Mouse (Mus musculus) stomach, embryonic 16.5 days (tissue): ENCODE measurements around the gene Sdr9c7. TPM values are rescaled to one million over a fixed set of nuclear protein-coding genes. Genes with fewer than 3 reads are reported as not detected.
"Not testable (repeated sequence)": the region's sequence is repeated elsewhere in the genome, so short reads cannot be mapped to it uniquely, and the experiment has no call there.

ENCODE experiments used
- ATAC-seq: fragments of 200-750 bp; cut with Nextera tagmentation; 2 replicates; pipeline ENCODE4 v1.8.0; 2017; ENCODE audit warnings: moderate number of reproducible peaks, moderate TSS enrichment; ENCODE audit not compliant: insufficient read depth, low FRiP score
- H3K27ac ChIP-seq: fragments of 300-500 bp; sonication (generic); 2 replicates; pipeline ENCODE4 v1.5.1; 2014; ENCODE audit warnings: low read length
- H3K27me3 ChIP-seq: fragments of 300-500 bp; sonication (generic); 2 replicates; pipeline ENCODE4 v1.6.1; 2014; ENCODE audit warnings: low read length, control low read depth, mixed read lengths; ENCODE audit not compliant: control insufficient read depth, insufficient read depth
- H3K36me3 ChIP-seq: fragments of 300-500 bp; sonication (generic); 2 replicates; pipeline ENCODE4 v1.6.1; 2014; ENCODE audit warnings: low read length; ENCODE audit not compliant: control insufficient read depth, insufficient read depth
- H3K4me1 ChIP-seq: fragments of 300-500 bp; sonication (generic); 2 replicates; pipeline ENCODE4 v1.6.1; 2014; ENCODE audit warnings: low read length, control low read depth, mixed read lengths; ENCODE audit not compliant: control insufficient read depth, insufficient read depth
- H3K4me2 ChIP-seq: fragments of 300-500 bp; sonication (generic); 2 replicates; pipeline ENCODE4 v1.6.1; 2014; ENCODE audit warnings: low read depth, low read length, mixed read lengths
- H3K4me3 ChIP-seq: fragments of 300-500 bp; sonication (generic); replicated peaks from 2 replicates; pipeline ENCODE4 v1.5.1; 2014; ENCODE audit warnings: mild to moderate bottlenecking, low read length
- H3K9ac ChIP-seq: fragments of 300-500 bp; sonication (generic); 2 replicates; pipeline ENCODE4 v1.6.1; 2014; ENCODE audit warnings: low read length
- H3K9me3 ChIP-seq: fragments of 300-500 bp; sonication (generic); replicated peaks from 2 replicates; pipeline ENCODE4 v1.6.1; 2016; ENCODE audit warnings: low read length, control low read depth; ENCODE audit not compliant: control insufficient read depth
- WGBS: fragments of 180-500 bp; shearing (Covaris S2); extraction: QIAGEN DNeasy Blood & Tissue Kit; methylation state at CpG from one replicate; pipeline ENCODE4 v1.1.7; 2014; 5-methylcytosine and 5-hydroxymethylcytosine counted together
- polyA plus RNA-seq: library from polyadenylated mRNA; unstranded; fragments of >200 nt; fragmentation: Nextera tagmentation; extraction: Ambion mirVana; gene quantifications from 2 replicates; pipeline ENCODE4 v1.2.1, GENCODE M21; 2015

Gene Sdr9c7
- polyA plus RNA-seq, 1 experiment from 2014 or later, result 4.4 TPM

DNA sequence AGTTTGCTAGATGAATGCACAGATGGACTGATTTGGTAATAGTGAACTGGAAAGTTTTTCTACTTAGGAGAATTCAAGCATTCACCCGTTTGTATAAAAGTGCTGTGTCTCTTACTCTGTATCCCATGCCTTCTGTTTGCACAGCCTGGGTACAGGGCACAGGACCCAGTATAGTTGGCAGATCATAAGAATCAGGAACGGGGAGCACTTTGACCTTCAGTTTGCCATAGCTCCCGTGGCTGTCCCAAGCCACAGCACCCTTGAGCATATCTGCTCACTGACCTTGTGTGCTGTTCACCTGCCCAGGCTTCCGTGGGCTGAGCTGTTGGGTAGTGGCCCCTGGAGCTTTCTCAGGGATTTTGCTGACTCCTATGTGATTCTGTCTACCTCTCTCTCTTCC lies 3.4 kb downstream of the Sdr9c7 start:
- Histone ChIP-seq H3K9ac (no peak overlapping the region), H3K4me1 (peaks cover 3% of the 10 kb centered on the region; the same call in 1 of the 2 replicates), H3K27me3 (no peaks in the 10 kb centered on the region), H3K36me3 (no peaks in the 10 kb centered on the region), H3K4me2 (no peak overlapping the region), H3K4me3 (no peak overlapping the region), H3K9me3 (no peaks in the 10 kb centered on the region), H3K27ac (no peak overlapping the region)
- WGBS, result 75% methylated on average over 4 of the region's 4 CpGs
- 0 out of 2 replicates have a peak, but pooled peaks have one; percentile 19 for ATAC-seq

- Histone ChIP-seq H3K9me3 (no peaks in the 10 kb centered on the region), H3K4me1 (peaks cover 3% of the 10 kb centered on the region; the same call in 1 of the 2 replicates), H3K27ac (no peak overlapping the region), H3K4me3 (no peak overlapping the region), H3K36me3 (no peaks in the 10 kb centered on the region), H3K27me3 (no peaks in the 10 kb centered on the region), H3K4me2 (no peak overlapping the region), H3K9ac (no peak overlapping the region)
- 52% methylated on average over 1 of the region's 1 CpGs for WGBS
- no peak for ATAC-seq
Measured at GRCm38 (mm10) chr10:127903116-127903515, 4.8 kb downstream of the Sdr9c7 start.

GRCm38 (mm10) chr10:127904718-127905446 lies 6.6 kb downstream of the Sdr9c7 start:
- Histone ChIP-seq H3K36me3 (no peaks in the 10 kb centered on the region), H3K27me3 (no peaks in the 10 kb centered on the region), H3K4me1 (peaks cover 3% of the 10 kb centered on the region; the same call in 1 of the 2 replicates), H3K9me3 (no peaks in the 10 kb centered on the region), H3K4me3 (no peak overlapping the region), H3K9ac (no peak overlapping the region), H3K4me2 (no peak overlapping the region), H3K27ac (peak overlapping the region; percentile 80)
- peak; percentile 74 for ATAC-seq
- WGBS, result 54% methylated on average over 7 of the region's 7 CpGs

DNA sequence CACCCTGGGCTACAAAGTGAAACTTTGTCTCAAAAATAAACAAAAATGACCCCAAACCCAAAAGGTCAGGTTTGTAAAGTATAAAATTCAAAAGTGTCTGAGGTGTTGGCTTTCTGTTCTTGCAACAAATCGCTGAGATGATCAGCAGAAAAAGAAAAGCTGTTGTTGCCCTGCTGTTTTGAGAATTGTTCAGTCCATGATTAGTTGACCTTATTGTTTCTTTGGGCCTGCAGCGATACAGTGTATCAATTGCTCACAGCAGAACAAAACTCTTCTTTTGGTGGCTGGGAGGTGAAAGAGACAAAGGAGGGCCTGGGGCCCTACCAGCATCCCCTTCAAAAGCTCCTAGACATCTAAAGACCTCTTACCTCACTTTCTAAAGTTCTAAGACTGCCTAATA lies 7.8 kb downstream of the Sdr9c7 start:
- Histone ChIP-seq H3K36me3 (no peaks in the 10 kb centered on the region), H3K27ac (no peak overlapping the region), H3K9ac (no peak overlapping the region), H3K4me1 (peaks cover 3% of the 10 kb centered on the region; the same call in 1 of the 2 replicates), H3K4me3 (no peak overlapping the region), H3K4me2 (no peak overlapping the region), H3K27me3 (no peaks in the 10 kb centered on the region), H3K9me3 (no peaks in the 10 kb centered on the region)
- WGBS, result 71% methylated on average over 2 of the region's 2 CpGs
- ATAC-seq, result no peak

- H3K4me1 ChIP-seq, result peaks cover 3% of the 10 kb centered on the region; the same call in 1 of the 2 replicates
- no peak overlapping the region for H3K27ac ChIP-seq
- no peaks in the 10 kb centered on the region for H3K36me3 ChIP-seq
- ATAC-seq, result no peak
- H3K27me3 ChIP-seq, result no peaks in the 10 kb centered on the region
- no peak overlapping the region for H3K4me2 ChIP-seq
- H3K9me3 ChIP-seq, result no peaks in the 10 kb centered on the region
- no peak overlapping the region for H3K9ac ChIP-seq
- H3K4me3 ChIP-seq, result no peak overlapping the region
Measured at GRCm38 (mm10) chr10:127907386-127907951, 9.2 kb downstream of the Sdr9c7 start.

DNA sequence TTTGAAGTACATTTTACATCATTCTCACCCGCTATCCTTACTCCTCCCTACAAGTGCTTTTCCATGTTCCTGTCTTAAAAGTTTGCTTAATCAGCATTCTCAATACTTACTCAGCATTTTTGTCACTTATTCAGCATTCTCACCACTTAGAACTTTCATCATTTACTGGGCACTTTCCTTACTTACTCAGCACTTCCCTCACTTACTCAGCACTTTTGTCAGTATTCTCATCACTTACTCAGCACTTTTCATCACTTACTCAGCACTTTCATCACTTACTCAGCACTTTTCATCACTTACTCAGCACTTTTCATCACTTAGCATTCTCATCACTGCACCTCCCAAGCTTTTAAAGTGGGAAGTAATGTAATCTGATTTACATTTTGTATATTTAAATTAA lies 17.3 kb downstream of the Sdr9c7 start:
- H3K9ac ChIP-seq, result no peak overlapping the region
- H3K4me1 ChIP-seq, result no peaks in the 10 kb centered on the region
- H3K27me3 ChIP-seq, result no peaks in the 10 kb centered on the region
- no peak overlapping the region for H3K4me2 ChIP-seq
- H3K27ac ChIP-seq, result no peak overlapping the region
- no peaks in the 10 kb centered on the region for H3K36me3 ChIP-seq
- 84% methylated on average over 1 of the region's 1 CpGs for WGBS
- ATAC-seq, result no peak
- H3K4me3 ChIP-seq, result no peak overlapping the region
- H3K9me3 ChIP-seq, result no peaks in the 10 kb centered on the region

DNA sequence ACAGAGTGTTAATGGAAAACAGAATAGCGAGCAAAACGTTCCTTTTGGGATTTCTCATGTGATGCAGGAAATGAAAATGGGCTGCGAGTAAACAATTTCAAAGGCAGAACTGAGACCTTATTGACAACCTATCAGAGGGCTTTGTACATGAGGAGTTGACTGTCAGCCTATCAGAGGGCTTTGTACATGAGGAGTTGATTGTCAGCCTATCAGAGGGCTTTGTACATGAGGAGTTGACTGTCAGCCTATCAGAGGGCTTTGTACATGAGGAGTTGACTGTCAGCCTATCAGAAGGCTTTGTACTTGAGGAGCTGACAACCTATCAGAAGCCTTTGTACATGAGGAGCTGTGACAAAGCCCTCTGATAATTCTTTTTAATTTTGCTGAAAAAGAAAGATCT lies 18.9 kb downstream of the Sdr9c7 start:
- H3K27ac ChIP-seq, H3K4me1 ChIP-seq, H3K9me3 ChIP-seq, H3K27me3 ChIP-seq, H3K36me3 ChIP-seq, H3K4me3 ChIP-seq, H3K4me2 ChIP-seq, H3K9ac ChIP-seq, ATAC-seq: not testable (repeated sequence)
- WGBS, result 82% methylated on average over 3 of the region's 3 CpGs

DNA sequence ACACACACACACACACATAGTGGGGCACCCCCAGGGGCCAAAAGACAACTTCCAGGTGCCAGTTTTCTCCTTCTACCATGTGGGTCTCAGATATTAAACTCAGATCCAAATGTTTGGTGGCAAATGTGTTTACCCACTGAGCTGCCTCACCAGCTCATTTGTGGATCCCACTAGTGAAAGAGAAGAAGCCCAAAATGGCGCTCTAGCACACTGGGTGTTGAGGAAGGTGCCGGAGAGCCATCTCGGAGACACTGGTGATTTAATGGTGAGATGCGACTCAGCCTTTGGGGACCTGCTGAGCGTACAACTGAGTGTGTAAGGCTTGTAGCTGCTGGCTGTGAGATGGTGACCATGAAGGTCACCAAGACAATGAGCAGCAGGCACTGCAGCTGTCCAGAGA lies 19.3 kb downstream of the Sdr9c7 start:
- Histone ChIP-seq H3K4me3 (no peak overlapping the region), H3K27me3 (no peaks in the 10 kb centered on the region), H3K4me2 (no peak overlapping the region), H3K9ac (no peak overlapping the region), H3K9me3 (no peaks in the 10 kb centered on the region), H3K4me1 (no peaks in the 10 kb centered on the region), H3K36me3 (no peaks in the 10 kb centered on the region), H3K27ac (no peak overlapping the region)
- no peak for ATAC-seq
- 95% methylated on average over 5 of the region's 5 CpGs for WGBS

DNA sequence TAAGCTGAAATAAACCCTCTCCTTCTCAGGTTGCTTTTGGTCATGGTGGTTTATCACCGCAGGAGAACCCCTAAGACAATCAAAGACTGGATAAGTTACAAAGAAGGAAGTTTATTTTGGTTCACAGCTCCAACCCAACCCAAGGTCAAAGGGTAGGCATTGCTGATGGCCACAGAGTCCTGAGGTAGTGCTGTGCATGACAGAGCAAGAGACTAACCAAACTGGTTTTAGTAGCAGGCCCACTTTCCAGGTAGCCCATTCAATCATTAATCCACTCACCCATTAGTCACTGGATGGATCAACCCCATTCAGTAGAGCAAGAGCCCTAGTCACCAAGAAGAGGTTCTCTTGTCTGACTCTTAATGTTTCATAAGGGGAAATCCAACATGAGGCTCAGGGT lies 23.9 kb downstream of the Sdr9c7 start:
- Histone ChIP-seq H3K27me3 (no peaks in the 10 kb centered on the region), H3K9me3 (no peaks in the 10 kb centered on the region), H3K4me3 (no peak overlapping the region), H3K36me3 (no peaks in the 10 kb centered on the region), H3K9ac (no peak overlapping the region), H3K27ac (no peak overlapping the region; the same call in 1 of the 2 replicates), H3K4me1 (peaks cover 7% of the 10 kb centered on the region; the same call in 1 of the 2 replicates), H3K4me2 (no peak overlapping the region)
- ATAC-seq, result no peak; the same call in 1 of the 2 replicates
- WGBS, result 72% methylated on average over 1 of the region's 1 CpGs
